Mouse (Mus musculus) colon, adult 2 months (tissue): ENCODE results near the gene Ska3. TPM values are rescaled to one million over a fixed set of nuclear protein-coding genes. Genes with fewer than 3 reads are reported as not detected.

Experiments
- polyA plus RNA-seq: library from polyadenylated mRNA; depleted of rRNA; stranded (reverse); fragments of >200 nt; gene quantifications from 2 replicates; pipeline ENCODE4 v1.2.3, GENCODE M21; 2012; rRNA removed

The Ska3 gene
- 0.65 and 1.2 TPM in 2 replicates for polyA plus RNA-seq

GRCm38 (mm10) chr14:57825788-57826751, at the start of gene Ska3, which contains the start of gene Mrpl57:
Gene Ska3, minus strand, starts transcription at chr14:57826185.
Gene Mrpl57, plus strand, starts transcription at chr14:57826234.

GRCm38 (mm10) chr14:57797991-57798931, 27.7 kb downstream of the Ska3 start, which contains the start of gene Sap18:
Gene Sap18, plus strand, starts transcription at chr14:57798180.

GRCm38 (mm10) chr14:57758237-57758636, 67.7 kb downstream of the Ska3 start, which contains the start of gene Lats2:
Gene Lats2, minus strand, starts transcription at chr14:57758388.

Other genes with a start within 250 kb of the Ska3 start
- gene Xpo4, start 160.8 kb downstream of the Ska3 start, polyA plus RNA-seq = 1.3 and 1.4 TPM in 2 replicates
- not detected in 2 replicates for gene Gm49361, start 80.1 kb downstream of the Ska3 start, polyA plus RNA-seq
- gene Lats2, start 67.8 kb downstream of the Ska3 start, polyA plus RNA-seq = 33.5 and 36.0 TPM in 2 replicates
- gene Sap18, start 28.0 kb downstream of the Ska3 start, polyA plus RNA-seq = 4.6 and 8.0 TPM in 2 replicates
- gene Mrpl57, start within 50 bp of the Ska3 start, polyA plus RNA-seq = 52.5 and 54.7 TPM in 2 replicates
- gene Zdhhc20, start 64.1 kb upstream of the Ska3 start, polyA plus RNA-seq = 4.7 and 5.1 TPM in 2 replicates
- gene Micu2, start 173.1 kb upstream of the Ska3 start, polyA plus RNA-seq = 33.8 and 35.0 TPM in 2 replicates
- gene Fgf9, start 244.4 kb upstream of the Ska3 start, polyA plus RNA-seq = 0.84 and 1.9 TPM in 2 replicates